Mouse (Mus musculus): Measurements from ENCODE around the gene Pttg1ip.

DNA sequence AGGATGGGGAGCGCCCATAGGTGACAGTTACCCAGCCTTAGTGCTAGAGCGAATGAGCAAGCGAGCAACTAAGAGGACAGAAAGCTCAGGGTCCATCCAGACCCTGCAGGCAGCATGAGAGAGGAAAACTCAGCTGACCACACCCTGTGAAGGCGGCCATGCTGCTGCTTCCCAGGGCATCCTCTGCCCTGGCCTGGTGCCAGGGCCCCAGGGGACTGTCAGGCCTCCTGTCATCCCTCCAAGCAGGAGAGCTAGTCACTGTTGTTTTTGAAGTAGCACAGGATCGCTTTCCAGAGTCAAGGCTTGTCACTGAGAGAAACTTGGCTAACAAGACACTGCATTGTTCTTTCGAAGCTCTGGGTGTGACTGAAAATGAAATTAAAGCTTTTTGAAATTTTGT, 57.4 kb downstream of the Pttg1ip start:
- no peak for TF ChIP-seq CTCF (IDR thresholded peaks at IDR 0.05; ENCODE audit: control insufficient read depth, insufficient read depth, insufficient replicate concordance, low read depth, low read length)
- no peak for TF ChIP-seq POLR2A (IDR thresholded peaks at IDR 0.05; ENCODE audit: control insufficient read depth, low read depth, low read length)

All from testis, adult 2 months (tissue).